ENCODE assay signal across 13 mouse cellular contexts in the genomic region with DNA sequence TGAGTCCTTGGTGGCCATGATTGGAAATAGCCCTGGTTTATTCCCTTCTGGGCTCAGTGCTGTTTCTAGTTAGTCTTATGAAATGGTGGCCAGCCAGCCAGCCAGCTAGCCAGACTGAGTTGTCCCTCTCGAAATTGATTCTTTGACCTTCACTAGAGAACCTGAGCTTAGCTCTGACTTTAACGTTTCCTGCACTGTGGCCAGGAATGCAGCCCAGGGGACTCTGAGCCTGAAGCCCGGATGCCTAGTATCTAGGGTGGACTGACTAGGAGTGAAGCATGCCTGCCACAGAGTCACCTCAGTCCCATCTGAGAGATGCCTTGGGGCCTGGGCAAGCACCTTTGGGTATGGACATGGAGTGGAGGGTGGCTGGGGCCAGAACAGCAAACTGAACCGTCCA. TPM values are rescaled to one million over a fixed set of nuclear protein-coding genes. Genes with fewer than 3 reads are reported as not detected.
DNase-seq lines count a peak whose midpoint lies in the region; ATAC-seq and TF ChIP-seq lines count a peak whose summit lies in the region.
"Had no signal": no experiment of that assay in that cellular context is flagged by ENCODE, and none has a peak within 500 bp of the region (broad histone marks: within the 10 kb centered on the region; RNA-seq: fewer than 3 reads in every experiment).

No protein-coding gene starts in this region.

- H3K4me1 ChIP-seq in heart, adult 2 months (ENCODE audit: control insufficient read depth, insufficient read depth, low read length): peaks cover 37% of the 10 kb centered on the region
- peaks cover 42% of the 10 kb centered on the region for H3K4me1 ChIP-seq in heart, embryonic 12.5 days (replicated peaks)
- H3K4me1 ChIP-seq in bone marrow macrophage, adult 2 months (ENCODE audit: control insufficient read depth, insufficient read depth, low read length): peaks cover 67% of the 10 kb centered on the region
- H3K4me1 ChIP-seq in limb, embryonic 14.5 days (ENCODE audit: control insufficient read depth, insufficient read depth, low read length): peaks cover 14% of the 10 kb centered on the region

- intact Hi-C loops in heart, adult 2 months (cut with DNase I): no loop called here

- no peak for TF ChIP-seq CTCF in heart, adult 2 months (IDR thresholded peaks at IDR 0.05)
- TF ChIP-seq CTCF in bone marrow macrophage, adult 2 months (IDR thresholded peaks at IDR 0.05; ENCODE audit: low read depth, low read length): no peak

- no peak for TF ChIP-seq POLR2A in heart, adult 2 months (IDR thresholded peaks at IDR 0.05; ENCODE audit: insufficient read depth, low read depth, low read length)
- TF ChIP-seq POLR2A in bone marrow macrophage, adult 2 months (IDR thresholded peaks at IDR 0.05; ENCODE audit: borderline replicate concordance, low read depth, low read length): no peak
- no peak for TF ChIP-seq POLR2A in limb, embryonic 14.5 days (IDR thresholded peaks at IDR 0.05; ENCODE audit: borderline replicate concordance, extremely low read depth, insufficient read depth, insufficient read length)

- no peak for ATAC-seq in heart, embryonic 12.5 days (ENCODE audit: insufficient number of reproducible peaks, low FRiP score)
- ATAC-seq in limb, embryonic 14.5 days (ENCODE audit: low FRiP score, low read depth): no peak

- H3K79me2 ChIP-seq in heart, adult 2 months (replicated peaks; ENCODE audit: control insufficient read depth, insufficient read depth, low read length): no peaks in the 10 kb centered on the region

- DNase-seq in heart, adult 2 months: no peak
- peak; percentile 44 for DNase-seq in 3134 (ENCODE audit: extremely low read depth, insufficient read length, low spot score)
- DNase-seq in limb, embryonic 14.5 days (ENCODE audit: low spot score): no peak
- no peak for DNase-seq in thymus, postnatal 0 days (ENCODE audit: low spot score)
- DNase-seq in left cerebral cortex, adult 9 months (ENCODE audit: low spot score in 2 of 2): no peak
- no peak for DNase-seq in right cerebral cortex, postnatal 4 days
- DNase-seq: cerebellum, postnatal 14 days; kidney, adult 9 months; thymus, postnatal 4 days had no signal

- no peak overlapping the region for H3K4me3 ChIP-seq in heart, adult 2 months
- H3K4me3 ChIP-seq in heart, embryonic 12.5 days: no peak overlapping the region
- H3K4me3 ChIP-seq in bone marrow macrophage, adult 2 months (ENCODE audit: insufficient read depth, low read length): no peak overlapping the region
- no peak overlapping the region for H3K4me3 ChIP-seq in limb, embryonic 14.5 days (replicated peaks; ENCODE audit: low read length)
- H3K4me3 ChIP-seq: hindbrain, embryonic 10.5 days had no signal

- H3K4me2 ChIP-seq in heart, embryonic 12.5 days: no peak overlapping the region
- no peak overlapping the region; the same call in 1 of the 2 replicates for H3K4me2 ChIP-seq in limb, embryonic 14.5 days (replicated peaks; ENCODE audit: low read depth, low read length, severe bottlenecking)

- 0 out of 2 replicates have a peak, but pooled peaks cover 5% of the 10 kb centered on the region for H3K9me3 ChIP-seq in heart, embryonic 12.5 days (replicated peaks)
- H3K9me3 ChIP-seq in limb, embryonic 14.5 days (ENCODE audit: control insufficient read depth, low read length): no peaks in the 10 kb centered on the region
- H3K9me3 ChIP-seq: hindbrain, embryonic 10.5 days had no signal

- 36% methylated on average over 4 of the region's 4 CpGs for WGBS in heart, adult 2 months
- 47% methylated on average over 4 of the region's 4 CpGs for WGBS in heart, embryonic 12.5 days
- 42% methylated on average over 4 of the region's 4 CpGs for WGBS in limb, embryonic 14.5 days

- H3K9ac ChIP-seq in heart, adult 2 months (ENCODE audit: low read depth, low read length): no peak overlapping the region
- no peak overlapping the region for H3K9ac ChIP-seq in heart, embryonic 12.5 days
- H3K9ac ChIP-seq in limb, embryonic 14.5 days (ENCODE audit: low read depth, low read length, severe bottlenecking): no peak overlapping the region

- no peaks in the 10 kb centered on the region for H3K27me3 ChIP-seq in heart, adult 2 months (ENCODE audit: control insufficient read depth, insufficient read depth, low read length)
- 0 out of 2 replicates have a peak, but pooled peaks cover 2% of the 10 kb centered on the region for H3K27me3 ChIP-seq in heart, embryonic 12.5 days (replicated peaks)
- no peaks in the 10 kb centered on the region for H3K27me3 ChIP-seq in limb, embryonic 14.5 days (ENCODE audit: control insufficient read depth, insufficient read depth, low read length)

- H3K27ac ChIP-seq in heart, adult 2 months: peak overlapping the region; percentile 10
- no peak overlapping the region for H3K27ac ChIP-seq in heart, embryonic 12.5 days (ENCODE audit: poor library complexity, severe bottlenecking)
- peak overlapping the region; percentile 35 for H3K27ac ChIP-seq in bone marrow macrophage, adult 2 months (ENCODE audit: insufficient read depth, low read depth, low read length)
- peak overlapping the region; percentile 61; the same call in 1 of the 2 replicates for H3K27ac ChIP-seq in limb, embryonic 14.5 days (replicated peaks; ENCODE audit: low read depth, low read length)
- H3K27ac ChIP-seq: hindbrain, embryonic 10.5 days had no signal

- H3K36me3 ChIP-seq in heart, adult 2 months (ENCODE audit: control insufficient read depth, insufficient read depth, low read length): no peaks in the 10 kb centered on the region
- no peaks in the 10 kb centered on the region for H3K36me3 ChIP-seq in heart, embryonic 12.5 days
- no peaks in the 10 kb centered on the region for H3K36me3 ChIP-seq in limb, embryonic 14.5 days (ENCODE audit: control insufficient read depth, insufficient read depth, low read length)
- H3K36me3 ChIP-seq: hindbrain, embryonic 10.5 days had no signal

- TF ChIP-seq EP300 in heart, adult 2 months (IDR thresholded peaks at IDR 0.05; ENCODE audit: insufficient read depth, low read depth, low read length): no peak

RNA-seq across cellular contexts. Expression of gene Stk10, which starts 31.5 kb away (rescaled TPM):
- 10 to 100 TPM in 1 of 2 experiments, 1 to 10 TPM in 1; 9.2 to 10.1 TPM for total RNA-seq in heart, adult 2 months (2021)
- polyA plus RNA-seq in heart, adult 2 months (2012; rRNA removed): 8.4 and 9.8 TPM in 2 replicates
- polyA plus RNA-seq in heart, embryonic 12.5 days (2016; fragmentation: Nextera tagmentation; extraction: Ambion mirVana): 2.9 and 3.2 TPM in 2 replicates
- polyA plus RNA-seq in bone marrow macrophage, adult 2 months (2012; ENCODE audit: insufficient read depth, insufficient read length, missing spikeins): 27.6 and 32.9 TPM in 2 replicates
- 7.1 and 8.3 TPM in 2 replicates for polyA plus RNA-seq in limb, embryonic 14.5 days (2012; rRNA removed)
- polyA plus RNA-seq in limb, embryonic 14.5 days (2014; fragmentation: Nextera tagmentation; extraction: Ambion mirVana): 1.9 and 2.5 TPM in 2 replicates
- 10.6 and 12.9 TPM in 2 replicates for polyA plus RNA-seq in thymus, postnatal 0 days (2015; fragmentation: Nextera tagmentation; extraction: Ambion mirVana)

RNA-seq across cellular contexts. Expression of gene Efcab9, which starts 32.7 kb away (rescaled TPM):
- total RNA-seq in heart, adult 2 months (2021): not detected
- polyA plus RNA-seq in heart, adult 2 months (2012; rRNA removed): not detected in 2 replicates
- 0.31 and 0.36 TPM in 2 replicates for polyA plus RNA-seq in heart, embryonic 12.5 days (2016; fragmentation: Nextera tagmentation; extraction: Ambion mirVana)
- not detected in 2 replicates for polyA plus RNA-seq in bone marrow macrophage, adult 2 months (2012; ENCODE audit: insufficient read depth, insufficient read length, missing spikeins)
- 0.11 TPM in 1 of 2 replicates, not detected in the other for polyA plus RNA-seq in limb, embryonic 14.5 days (2012; rRNA removed)
- not detected in 2 replicates for polyA plus RNA-seq in limb, embryonic 14.5 days (2014; fragmentation: Nextera tagmentation; extraction: Ambion mirVana)
- polyA plus RNA-seq in thymus, postnatal 0 days (2015; fragmentation: Nextera tagmentation; extraction: Ambion mirVana): 1.9 and 2.1 TPM in 2 replicates
- polyA plus RNA-seq: hindbrain, embryonic 10.5 days; limb, embryonic 11.5 days had no signal
